Mouse (Mus musculus) MN1 (cell line): ENCODE results near the gene Nav2.

Source experiments
- DNase-seq: peaks from one replicate; pipeline ENCODE4 v3.0.0-alpha.2; 2016; ENCODE audit warnings: low spot score

Gene Nav2

GRCm38 (mm10) chr7:49565084-49565483, 656.6 kb downstream of the Nav2 start:
- DNase-seq: no peak

GRCm38 (mm10) chr7:49565798-49566197, 657.3 kb downstream of the Nav2 start:
- DNase-seq: no peak

GRCm38 (mm10) chr7:49567346-49568034, 659.0 kb downstream of the Nav2 start:
- DNase-seq: no peak

- no peak for DNase-seq
Measured at GRCm38 (mm10) chr7:49569646-49570045, 661.1 kb downstream of the Nav2 start.

- DNase-seq: no peak
Measured at GRCm38 (mm10) chr7:49571606-49572005, 663.1 kb downstream of the Nav2 start.

GRCm38 (mm10) chr7:49575226-49575625, 666.7 kb downstream of the Nav2 start:
- DNase-seq: no peak

- DNase-seq: no peak
Measured at GRCm38 (mm10) chr7:49577096-49577495, 668.6 kb downstream of the Nav2 start.

- no peak for DNase-seq
Measured at GRCm38 (mm10) chr7:49581951-49582350, 673.4 kb downstream of the Nav2 start.

- DNase-seq: no peak
Measured at GRCm38 (mm10) chr7:49582551-49582950, 674.0 kb downstream of the Nav2 start.

GRCm38 (mm10) chr7:49583176-49583575, 674.7 kb downstream of the Nav2 start:
- DNase-seq: no peak

GRCm38 (mm10) chr7:49586530-49587120, 678.1 kb downstream of the Nav2 start:
- DNase-seq: no peak

GRCm38 (mm10) chr7:49589635-49590034, 681.1 kb downstream of the Nav2 start:
- DNase-seq: no peak

- DNase-seq: no peak
Measured at GRCm38 (mm10) chr7:49597776-49598175, 689.3 kb downstream of the Nav2 start.

- DNase-seq: no peak
Measured at GRCm38 (mm10) chr7:49598225-49598624, 689.7 kb downstream of the Nav2 start.

GRCm38 (mm10) chr7:49599950-49600349, 691.4 kb downstream of the Nav2 start:
- no peak for DNase-seq

- no peak for DNase-seq
Measured at GRCm38 (mm10) chr7:49601191-49601975, 692.9 kb downstream of the Nav2 start.

GRCm38 (mm10) chr7:49604244-49604643, 695.7 kb downstream of the Nav2 start:
- no peak for DNase-seq

- DNase-seq: no peak
Measured at GRCm38 (mm10) chr7:49604965-49605795, 696.7 kb downstream of the Nav2 start.

GRCm38 (mm10) chr7:49616258-49616735, 707.8 kb downstream of the Nav2 start:
- DNase-seq: peak; percentile 31

GRCm38 (mm10) chr7:49617087-49617486, 708.6 kb downstream of the Nav2 start:
- no peak for DNase-seq

GRCm38 (mm10) chr7:49620160-49620559, 711.6 kb downstream of the Nav2 start:
- no peak for DNase-seq

- DNase-seq: no peak
Measured at GRCm38 (mm10) chr7:49631885-49632284, 723.4 kb downstream of the Nav2 start.
